Mouse (Mus musculus): ENCODE results near the gene Abhd17a. TPM values are rescaled to one million over a fixed set of nuclear protein-coding genes. Genes with fewer than 3 reads are reported as not detected.
A peak's percentile ranks its signal among the peaks of the same experiment; 100 is the strongest.

Gene Abhd17a
- polyA plus RNA-seq, 1 experiment = 191 TPM

DNA sequence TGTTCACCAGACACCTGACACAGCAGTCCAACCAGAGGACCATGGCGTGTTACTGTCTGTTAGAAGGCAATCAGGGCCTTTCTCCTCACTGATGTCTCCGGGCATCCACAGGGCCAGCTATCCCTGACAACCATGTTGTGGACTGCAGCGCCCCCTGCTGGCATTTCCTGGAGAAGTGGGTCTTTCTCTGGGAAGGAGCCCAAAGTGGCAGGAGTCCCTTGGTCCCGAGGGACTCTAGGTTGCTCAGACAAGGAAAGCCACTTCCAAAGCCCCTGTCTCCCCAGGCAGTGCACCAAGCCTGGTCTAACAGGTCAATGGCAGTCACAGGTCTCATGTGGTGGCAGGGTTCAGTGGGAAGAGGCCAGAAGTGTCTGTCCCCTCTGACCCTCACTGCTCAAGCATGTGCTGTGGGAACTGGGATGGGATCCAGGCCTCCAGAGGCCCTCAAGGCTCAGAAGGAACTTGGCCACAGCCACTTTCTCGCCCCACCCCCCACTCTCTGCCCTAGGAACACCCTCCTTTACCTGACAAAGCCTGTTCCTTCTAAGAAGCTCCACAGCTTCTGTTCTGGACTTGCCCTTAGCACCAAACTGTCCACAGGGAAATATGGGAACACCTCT lies 32.7 kb downstream of the Abhd17a start:
- WGBS = 26% methylated on average over 5 of the region's 5 CpGs
- Histone ChIP-seq H3K4me1 (ENCODE audit: control insufficient read depth, insufficient read depth, low read length) (peaks cover 29% of the 10 kb centered on the region), H3K4me3 (replicated peaks; ENCODE audit: extremely low read depth, low read depth, low read length) (no peak overlapping the region)
- peak; percentile 82 for DNase-seq
- no peak for TF ChIP-seq POLR2A (IDR thresholded peaks at IDR 0.05; ENCODE audit: borderline replicate concordance, extremely low read depth, low read depth, low read length)
- TF ChIP-seq CTCF (IDR thresholded peaks at IDR 0.05; ENCODE audit: insufficient read depth, low read length) = peak; percentile 66

- DNase-seq = no peak
- WGBS = 83% methylated on average over 6 of the region's 6 CpGs
- H3K4me3 ChIP-seq (replicated peaks; ENCODE audit: extremely low read depth, low read depth, low read length) = no peak overlapping the region
- TF ChIP-seq CTCF (IDR thresholded peaks at IDR 0.05; ENCODE audit: insufficient read depth, low read length) (no peak), POLR2A (IDR thresholded peaks at IDR 0.05; ENCODE audit: borderline replicate concordance, extremely low read depth, low read depth, low read length) (no peak)
- peaks cover 15% of the 10 kb centered on the region for H3K4me1 ChIP-seq (ENCODE audit: control insufficient read depth, insufficient read depth, low read length)
Observed at GRCm38 (mm10) chr10:80553997-80554396, 36.1 kb downstream of the Abhd17a start.

- no peak for DNase-seq
- Histone ChIP-seq H3K4me1 (ENCODE audit: control insufficient read depth, insufficient read depth, low read length) (peaks cover 10% of the 10 kb centered on the region), H3K4me3 (replicated peaks; ENCODE audit: extremely low read depth, low read depth, low read length) (no peak overlapping the region)
- TF ChIP-seq POLR2A (IDR thresholded peaks at IDR 0.05; ENCODE audit: borderline replicate concordance, extremely low read depth, low read depth, low read length) (no peak), CTCF (IDR thresholded peaks at IDR 0.05; ENCODE audit: insufficient read depth, low read length) (no peak)
- WGBS = 80% methylated on average over 8 of the region's 8 CpGs
Observed at GRCm38 (mm10) chr10:80553575-80553974, 36.6 kb downstream of the Abhd17a start.

DNA sequence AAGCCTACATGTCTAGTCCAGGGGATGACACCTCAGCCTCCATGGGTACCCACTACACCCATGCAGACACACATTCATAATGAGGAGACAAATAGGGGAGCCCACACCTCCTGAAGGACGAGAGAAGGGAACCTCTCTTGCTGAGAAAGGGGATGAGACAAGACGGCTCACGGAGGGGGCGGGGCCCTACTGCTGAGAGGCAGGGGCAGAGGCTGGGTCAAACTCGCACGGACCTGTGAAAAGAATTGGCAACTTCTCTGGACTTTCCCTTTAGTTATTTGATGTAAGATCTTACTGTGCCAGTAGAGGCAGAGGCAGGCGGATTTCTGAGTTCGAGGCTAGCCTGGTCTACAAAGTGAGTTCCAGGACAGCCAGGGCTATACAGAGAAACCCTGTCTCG lies 37.8 kb downstream of the Abhd17a start:
- WGBS = 55% methylated on average over 9 of the region's 9 CpGs
- Histone ChIP-seq H3K4me3 (replicated peaks; ENCODE audit: extremely low read depth, low read depth, low read length) (no peak overlapping the region), H3K4me1 (ENCODE audit: control insufficient read depth, insufficient read depth, low read length) (no peaks in the 10 kb centered on the region)
- no peak for TF ChIP-seq CTCF (IDR thresholded peaks at IDR 0.05; ENCODE audit: insufficient read depth, low read length)
- TF ChIP-seq POLR2A (IDR thresholded peaks at IDR 0.05; ENCODE audit: borderline replicate concordance, extremely low read depth, low read depth, low read length) = no peak
- no peak for DNase-seq

- WGBS = 80% methylated on average over 21 of the region's 21 CpGs
- Histone ChIP-seq H3K4me1 (ENCODE audit: control insufficient read depth, insufficient read depth, low read length) (no peaks in the 10 kb centered on the region), H3K4me3 (replicated peaks; ENCODE audit: extremely low read depth, low read depth, low read length) (no peak overlapping the region)
- no peak for DNase-seq
- TF ChIP-seq CTCF (IDR thresholded peaks at IDR 0.05; ENCODE audit: insufficient read depth, low read length) = no peak
- no peak for TF ChIP-seq POLR2A (IDR thresholded peaks at IDR 0.05; ENCODE audit: borderline replicate concordance, extremely low read depth, low read depth, low read length)
Observed at GRCm38 (mm10) chr10:80549279-80549678, 40.9 kb downstream of the Abhd17a start.

DNA sequence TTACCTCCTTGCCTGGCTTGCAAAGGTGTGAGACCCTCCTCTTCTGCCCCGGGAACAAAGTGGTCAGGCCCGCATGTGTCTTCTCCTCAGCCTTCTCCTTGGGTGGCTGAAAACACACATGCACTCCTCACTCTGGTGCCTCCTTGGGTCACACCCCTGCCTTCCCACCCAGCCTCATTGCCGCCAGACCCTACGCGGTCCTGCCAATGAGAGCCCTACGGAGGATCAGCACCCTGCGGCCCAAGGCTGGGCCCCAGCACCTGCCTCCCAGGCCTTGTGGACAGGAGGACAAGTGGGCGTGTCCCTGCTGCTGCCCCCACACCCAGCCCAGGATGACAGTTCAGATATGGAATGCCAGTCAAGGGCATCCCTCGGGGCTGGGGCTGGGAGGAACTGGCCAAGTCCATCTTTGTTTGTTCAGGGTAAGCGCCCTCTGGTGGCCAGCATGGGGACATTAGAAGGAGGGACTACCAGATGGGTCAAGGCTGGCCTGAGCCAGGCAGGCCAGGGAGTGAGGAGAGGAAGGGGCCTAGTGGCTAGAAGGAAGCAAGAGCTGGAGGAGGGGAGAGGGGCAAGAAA lies 41.6 kb downstream of the Abhd17a start:
- H3K4me3 ChIP-seq (replicated peaks; ENCODE audit: extremely low read depth, low read depth, low read length) = no peak overlapping the region
- no peak for TF ChIP-seq POLR2A (IDR thresholded peaks at IDR 0.05; ENCODE audit: borderline replicate concordance, extremely low read depth, low read depth, low read length)
- TF ChIP-seq CTCF (IDR thresholded peaks at IDR 0.05; ENCODE audit: insufficient read depth, low read length) = peak; percentile 70
- no peaks in the 10 kb centered on the region for H3K4me1 ChIP-seq (ENCODE audit: control insufficient read depth, insufficient read depth, low read length)
- DNase-seq = peak; percentile 58
- 76% methylated on average over 10 of the region's 10 CpGs for WGBS

DNA sequence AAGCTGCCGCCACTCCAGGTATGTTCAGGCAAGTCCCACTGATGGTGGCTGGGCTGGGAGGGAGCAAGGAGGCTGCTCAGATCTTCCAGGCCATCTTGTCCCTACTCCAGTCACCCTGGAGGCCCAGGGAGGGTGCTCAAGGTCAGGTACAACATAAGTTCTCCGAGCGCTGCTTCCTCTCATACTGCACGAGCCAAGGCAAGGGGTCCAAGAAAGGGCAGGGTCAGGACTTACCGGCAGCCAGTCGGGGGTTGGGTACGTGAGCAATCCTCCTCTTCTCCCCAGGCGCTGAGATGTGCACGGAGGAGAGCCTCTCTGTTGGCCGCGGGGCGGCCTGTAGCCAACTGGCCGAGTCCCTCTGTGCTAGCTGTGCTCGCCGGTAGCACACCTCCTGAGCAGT lies 42.6 kb downstream of the Abhd17a start:
- TF ChIP-seq CTCF (IDR thresholded peaks at IDR 0.05; ENCODE audit: insufficient read depth, low read length) (no peak), POLR2A (IDR thresholded peaks at IDR 0.05; ENCODE audit: borderline replicate concordance, extremely low read depth, low read depth, low read length) (no peak)
- no peak for DNase-seq
- Histone ChIP-seq H3K4me1 (ENCODE audit: control insufficient read depth, insufficient read depth, low read length) (no peaks in the 10 kb centered on the region), H3K4me3 (replicated peaks; ENCODE audit: extremely low read depth, low read depth, low read length) (no peak overlapping the region)
- 88% methylated on average over 15 of the region's 15 CpGs for WGBS

GRCm38 (mm10) chr10:80546945-80547344 lies 43.2 kb downstream of the Abhd17a start:
- H3K4me3 ChIP-seq (replicated peaks; ENCODE audit: extremely low read depth, low read depth, low read length) = no peak overlapping the region
- 94% methylated on average over 4 of the region's 4 CpGs for WGBS
- H3K4me1 ChIP-seq (ENCODE audit: control insufficient read depth, insufficient read depth, low read length) = no peaks in the 10 kb centered on the region
- TF ChIP-seq CTCF (IDR thresholded peaks at IDR 0.05; ENCODE audit: insufficient read depth, low read length) = no peak
- no peak for TF ChIP-seq POLR2A (IDR thresholded peaks at IDR 0.05; ENCODE audit: borderline replicate concordance, extremely low read depth, low read depth, low read length)
- DNase-seq = no peak

GRCm38 (mm10) chr10:80545590-80545989 lies 44.6 kb downstream of the Abhd17a start:
- WGBS = 85% methylated on average over 8 of the region's 8 CpGs
- Histone ChIP-seq H3K4me3 (replicated peaks; ENCODE audit: extremely low read depth, low read depth, low read length) (no peak overlapping the region), H3K4me1 (ENCODE audit: control insufficient read depth, insufficient read depth, low read length) (no peaks in the 10 kb centered on the region)
- no peak for TF ChIP-seq CTCF (IDR thresholded peaks at IDR 0.05; ENCODE audit: insufficient read depth, low read length)
- no peak for TF ChIP-seq POLR2A (IDR thresholded peaks at IDR 0.05; ENCODE audit: borderline replicate concordance, extremely low read depth, low read depth, low read length)
- DNase-seq = no peak

DNA sequence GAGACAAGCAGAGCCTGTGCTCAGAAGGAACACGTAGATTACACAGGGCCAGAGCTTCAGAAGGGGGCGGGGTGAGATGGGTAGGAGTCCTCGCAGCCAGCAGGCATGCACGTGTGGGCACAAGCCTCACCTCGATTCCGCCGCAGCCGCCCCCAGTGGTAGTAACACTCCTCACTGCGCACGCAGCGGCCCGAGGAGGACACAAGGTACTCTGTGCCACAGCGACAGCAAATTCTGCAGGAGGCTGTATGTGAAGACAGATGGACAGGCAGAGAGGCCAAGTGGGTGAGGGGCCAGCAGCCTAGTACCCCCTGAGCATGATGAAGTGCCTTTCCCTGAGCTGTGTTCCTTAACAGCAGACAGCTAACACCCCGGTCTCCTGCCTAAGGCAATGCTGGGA lies 46.3 kb downstream of the Abhd17a start:
- H3K4me1 ChIP-seq (ENCODE audit: control insufficient read depth, insufficient read depth, low read length) = no peaks in the 10 kb centered on the region
- no peak overlapping the region for H3K4me3 ChIP-seq (replicated peaks; ENCODE audit: extremely low read depth, low read depth, low read length)
- no peak for DNase-seq
- WGBS = 94% methylated on average over 14 of the region's 14 CpGs
- TF ChIP-seq POLR2A (IDR thresholded peaks at IDR 0.05; ENCODE audit: borderline replicate concordance, extremely low read depth, low read depth, low read length) (no peak), CTCF (IDR thresholded peaks at IDR 0.05; ENCODE audit: insufficient read depth, low read length) (no peak)

All from lung, adult 2 months (tissue).